Mouse (Mus musculus) left cerebral cortex, adult 2 months (tissue): ENCODE data around the gene Retsat. TPM values are rescaled to one million over a fixed set of nuclear protein-coding genes. Genes with fewer than 3 reads are reported as not detected.

Experiments
- DNase-seq, 2 experiments: peaks; one replicate each; pipeline ENCODE4 v3.0.0; 2021 to 2022; ENCODE audit warnings: low spot score in 2 of 2, mixed read lengths in 1 of 2; ENCODE audit errors: extremely low spot score in 1 of 2
- H3K27ac ChIP-seq: fragments of 200-600 bp; 2 replicates; pipeline ENCODE4 v1.8.1; 2022
- H3K4me3 ChIP-seq: fragments of 200-600 bp; 2 replicates; pipeline ENCODE4 v1.8.1; 2022
- CTCF ChIP-seq: fragments of 200-600 bp; IDR thresholded peaks from 2 replicates; pipeline ENCODE4 v1.8.1; 2022; ENCODE audit warnings: antibody characterized with exemption, mild to moderate bottlenecking, moderate library complexity
- intact Hi-C: fragments of 180-260 bp; cut with DNase I; formaldehyde crosslinking; loops from one replicate; pipeline ENCODE4 v1.15.1; 2025
- total RNA-seq, 2 experiments: library from RNA; stranded (reverse); gene quantifications; 2 replicates each; pipeline ENCODE4 v1.2.3; 2021

Gene Retsat
- total RNA-seq, 2 experiments from 2014 or later = 46.3 to 50.3 TPM

DNA sequence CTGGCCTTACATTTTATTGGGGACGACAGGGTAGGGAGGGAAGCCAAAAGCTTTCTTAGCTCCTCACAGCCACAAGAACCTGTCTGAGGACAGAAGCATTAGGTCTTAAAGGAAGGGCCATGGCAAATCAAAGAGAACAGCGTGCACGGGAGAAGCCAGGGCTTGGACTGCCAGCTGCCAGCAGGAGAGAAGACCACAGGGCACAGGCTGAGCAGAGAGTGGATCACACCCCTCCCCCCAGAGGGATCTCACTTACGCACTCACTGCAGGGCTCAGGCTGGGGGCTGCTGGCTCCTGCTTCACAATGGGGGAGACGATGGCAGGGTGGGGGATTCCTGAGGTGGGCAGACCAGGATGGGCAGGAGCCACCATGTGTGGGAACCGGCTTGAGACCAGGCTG lies 33.4 kb downstream of the Retsat start:
- TF ChIP-seq CTCF = no peak
- Histone ChIP-seq H3K4me3 (no peak overlapping the region), H3K27ac (no peak overlapping the region)
- intact Hi-C loops = loop anchor here (10.0 kb wide), 1 partner anchor 283 kb away; no protein-coding TSS in a partner anchor
- DNase-seq = no peak

DNA sequence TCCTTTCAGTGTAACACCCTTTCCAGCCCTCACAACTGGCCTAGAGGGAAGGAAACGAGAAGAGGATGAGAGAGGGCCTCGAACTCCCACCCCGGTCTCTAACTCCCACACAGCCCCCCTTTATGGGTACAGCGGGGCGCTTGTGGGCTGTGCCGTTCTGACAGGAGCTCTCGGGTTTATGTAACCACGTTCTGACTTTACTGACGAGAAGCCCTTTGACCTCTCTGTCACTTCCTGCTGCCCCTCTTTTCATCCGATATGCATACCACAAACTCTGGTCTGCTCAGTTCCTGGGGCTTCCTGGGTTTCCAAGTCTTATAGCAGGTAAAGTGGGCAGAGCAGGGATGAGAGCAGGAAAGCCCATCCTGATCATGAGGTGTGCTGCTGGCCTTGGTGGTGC lies 36.0 kb downstream of the Retsat start:
- DNase-seq = no peak
- TF ChIP-seq CTCF = no peak
- no peak overlapping the region for H3K27ac ChIP-seq
- intact Hi-C loops = loop anchor here (10.0 kb wide), 1 partner anchor 280 kb away; no protein-coding TSS in a partner anchor
- no peak overlapping the region for H3K4me3 ChIP-seq

DNA sequence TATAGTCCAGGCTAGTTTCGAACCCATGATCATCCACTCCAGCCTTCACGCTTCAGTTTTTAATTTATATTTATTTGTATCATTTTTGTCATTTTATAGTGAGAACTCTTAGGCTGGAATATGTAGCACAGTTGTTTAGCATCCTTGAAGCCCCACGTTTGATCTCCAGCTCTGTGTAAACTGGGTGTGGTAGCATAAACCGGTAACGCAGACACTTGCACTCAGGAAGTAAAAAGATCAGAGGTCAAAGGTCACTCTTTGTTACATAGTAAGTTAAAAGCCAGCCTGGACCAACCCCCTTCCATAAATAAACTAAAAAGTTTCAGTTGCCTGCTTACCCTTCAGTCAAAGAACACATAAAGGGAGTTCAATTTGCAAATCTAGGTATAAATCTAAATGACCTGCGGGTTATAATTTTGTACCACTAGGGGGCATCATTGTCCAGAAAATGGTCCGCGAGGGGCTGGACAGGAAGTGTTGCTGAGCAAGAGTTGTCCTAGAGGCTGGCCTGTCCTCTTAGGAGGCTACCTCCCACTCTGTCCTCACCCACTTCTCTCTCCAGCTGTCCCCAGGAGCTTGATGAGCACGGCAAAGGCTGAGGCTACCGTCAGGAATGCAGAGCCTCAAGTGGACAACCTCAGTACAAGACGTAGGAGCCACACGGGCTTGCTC lies 37.6 kb downstream of the Retsat start:
- TF ChIP-seq CTCF = peak; percentile 83

DNA sequence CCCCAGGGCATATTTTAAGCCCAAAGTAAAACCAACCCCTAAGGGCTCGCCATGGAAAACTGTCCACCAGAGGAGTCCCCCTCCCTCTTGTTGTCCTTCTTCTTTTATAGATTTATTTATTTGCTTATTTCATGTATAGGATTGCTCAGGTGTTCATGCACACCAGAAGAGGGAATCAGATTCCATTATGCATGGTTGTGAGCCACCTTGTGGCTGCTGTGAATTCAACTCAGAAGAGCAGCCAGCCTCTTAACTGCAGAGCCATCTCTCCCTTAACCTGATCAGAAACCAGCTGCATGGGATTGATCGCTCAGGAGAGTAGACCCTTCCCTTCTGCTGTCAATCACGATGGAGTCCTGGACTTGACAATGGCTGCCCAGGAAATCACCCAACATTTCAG lies 38.7 kb downstream of the Retsat start:
- TF ChIP-seq CTCF = peak; percentile 42
- Histone ChIP-seq H3K4me3 (no peak overlapping the region), H3K27ac (no peak overlapping the region)
- no peak for DNase-seq
- intact Hi-C loops = loop anchor here (2.0 to 10.0 kb wide), 3 partner anchors 152 to 278 kb away; partner anchors contain the start of gene Tcf7l1

More for the DNA sequence above, 37.6 kb downstream of the Retsat start:
- intact Hi-C loops = loop anchor here (2.0 to 10.0 kb wide), 3 partner anchors 153 to 279 kb away; partner anchors contain the start of gene Tcf7l1
- Histone ChIP-seq H3K4me3 (no peak overlapping the region), H3K27ac (no peak overlapping the region)
- DNase-seq = peak; percentile 47 to 52

DNA sequence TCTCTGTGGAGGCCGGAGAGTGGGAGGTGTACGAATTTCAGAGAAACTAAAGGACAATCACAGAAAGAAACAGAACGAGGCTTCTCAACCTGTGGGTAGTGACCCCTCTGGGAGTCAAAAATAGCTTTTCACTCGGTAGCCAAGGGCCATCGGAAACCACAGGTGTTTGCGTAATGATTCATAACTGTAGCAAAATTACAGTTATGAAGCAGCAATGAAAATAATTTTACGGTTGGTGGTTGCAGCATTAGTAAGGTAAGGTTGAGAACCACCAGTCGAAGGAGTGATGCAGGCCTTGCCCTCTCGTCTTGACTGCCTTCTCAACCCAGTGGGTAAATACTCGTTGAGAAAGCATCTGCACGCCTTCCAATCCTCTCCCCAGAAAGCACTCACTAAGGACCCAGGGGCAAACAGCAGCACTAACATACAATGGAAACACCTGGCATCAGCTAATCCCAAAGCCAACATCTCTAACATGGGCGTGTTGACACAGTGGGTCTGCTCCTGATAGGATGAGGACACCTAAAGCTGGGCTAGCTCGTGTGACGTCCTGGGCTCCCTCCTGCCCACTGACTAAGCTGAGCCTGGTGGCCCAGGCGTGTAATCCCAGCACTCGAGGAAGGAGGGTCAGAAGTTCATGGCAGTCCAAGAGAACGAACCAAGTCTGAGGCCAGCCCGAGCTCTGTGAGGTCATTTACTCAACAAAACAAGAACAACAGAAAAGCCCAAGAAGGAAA lies 43.1 kb downstream of the Retsat start:
- TF ChIP-seq CTCF = no peak
- intact Hi-C loops = no loop called here
- H3K4me3 ChIP-seq = no peak overlapping the region
- no peak for DNase-seq
- H3K27ac ChIP-seq = no peak overlapping the region

DNA sequence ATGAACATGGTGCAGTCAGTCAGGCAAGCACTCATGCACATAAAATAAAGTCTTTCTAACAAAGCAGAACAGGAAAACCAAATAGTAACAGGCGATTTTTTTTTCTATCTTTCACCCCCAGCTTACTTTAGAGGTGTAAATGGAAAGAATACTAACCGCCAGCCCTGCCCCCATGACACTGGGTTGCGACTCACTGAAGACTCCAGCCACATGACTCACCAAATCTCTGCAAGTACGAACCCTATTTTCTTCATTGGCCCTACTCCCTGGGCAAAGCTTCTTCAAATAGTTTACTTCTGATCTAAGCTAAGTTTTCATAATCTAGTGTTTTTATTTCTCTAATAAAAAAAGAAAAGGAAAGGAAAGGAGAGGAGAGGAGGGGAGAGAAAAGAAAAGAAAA lies 46.3 kb downstream of the Retsat start:
- intact Hi-C loops = no loop called here
- DNase-seq = no peak
- Histone ChIP-seq H3K4me3 (no peak overlapping the region), H3K27ac (no peak overlapping the region)
- TF ChIP-seq CTCF = no peak

DNA sequence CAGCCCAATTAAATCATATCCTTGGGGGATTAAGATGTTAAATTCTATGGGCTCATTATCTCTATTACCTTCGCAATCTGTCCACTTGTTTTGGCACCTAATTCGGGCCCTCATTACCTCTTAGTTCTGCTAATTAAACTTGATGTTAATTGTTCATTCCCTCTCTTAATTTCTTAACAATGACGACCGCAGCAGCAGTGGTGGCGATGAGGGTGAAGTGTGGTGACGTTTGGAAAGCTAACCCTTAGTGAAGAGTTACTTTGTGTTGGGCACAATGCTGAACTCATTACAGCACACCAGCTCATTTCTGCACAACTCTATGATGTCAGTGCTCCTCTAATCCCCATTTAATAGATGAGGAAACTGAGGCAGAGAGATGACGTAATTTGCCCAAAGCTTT lies 47.1 kb downstream of the Retsat start:
- DNase-seq = no peak
- intact Hi-C loops = loop anchor here (5.0 kb wide), 1 partner anchor 582 kb away; no protein-coding TSS in a partner anchor
- no peak overlapping the region for H3K27ac ChIP-seq

DNA sequence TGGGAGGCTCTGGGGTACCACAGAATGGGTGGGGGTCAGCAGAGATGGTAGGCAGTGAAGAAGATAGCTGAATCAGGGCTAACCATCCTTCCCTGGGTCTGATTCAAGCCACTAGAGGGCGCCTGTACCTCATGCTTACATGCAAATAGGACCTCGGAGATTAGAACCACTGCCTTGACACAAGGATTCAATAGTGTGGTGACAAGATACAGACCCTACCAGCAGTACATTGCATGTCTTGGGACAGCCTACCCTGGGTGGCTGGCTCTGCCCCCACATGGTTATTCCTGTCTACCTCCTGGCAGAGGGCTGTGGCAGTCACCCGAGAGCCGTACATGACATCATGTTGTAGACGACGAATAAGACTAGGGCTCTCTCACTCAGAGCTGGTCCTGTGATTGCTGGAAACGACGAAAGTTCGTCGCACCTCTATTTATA lies 49.1 kb downstream of the Retsat start:
- no peak overlapping the region for H3K27ac ChIP-seq
- intact Hi-C loops = loop anchor here (1.0 to 5.0 kb wide), 3 partner anchors 20 to 580 kb away; partner anchors contain the start of gene Tcf7l1
- H3K4me3 ChIP-seq = no peak overlapping the region
- peak; percentile 90 for TF ChIP-seq CTCF
- peak; percentile 67 to 77 for DNase-seq

More for the DNA sequence above, 47.1 kb downstream of the Retsat start:
- TF ChIP-seq CTCF = no peak
- H3K4me3 ChIP-seq = no peak overlapping the region

DNA sequence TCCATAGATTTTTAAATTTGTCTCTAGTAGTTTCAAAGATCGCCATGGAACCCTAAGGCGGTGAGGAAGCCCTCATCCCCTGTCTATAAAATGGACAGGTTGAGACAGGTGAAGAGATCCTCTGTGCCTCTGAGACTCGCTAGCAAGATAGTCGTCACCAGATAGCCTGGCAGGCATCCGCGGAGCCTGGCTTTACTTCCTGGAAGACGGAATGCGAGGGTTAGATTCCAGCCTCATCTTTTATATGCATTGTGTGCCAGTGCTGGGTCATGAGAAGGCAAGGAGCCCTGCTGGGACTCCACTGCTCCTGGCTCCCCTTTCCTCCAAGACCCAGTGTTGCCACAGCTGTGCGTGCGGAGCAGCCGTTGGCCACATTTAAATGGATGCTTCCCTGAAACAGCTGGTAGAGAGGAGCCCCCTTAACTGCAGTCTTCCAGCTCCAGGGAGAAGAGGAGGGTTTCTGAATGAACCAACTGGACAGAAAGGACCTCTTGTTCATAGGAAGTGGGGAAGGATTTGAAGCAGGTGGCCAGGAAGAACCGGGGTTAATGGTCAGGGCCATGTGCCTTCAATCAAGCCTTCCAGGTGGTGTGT lies 49.8 kb downstream of the Retsat start:
- no peak for TF ChIP-seq CTCF
- Histone ChIP-seq H3K4me3 (no peak overlapping the region), H3K27ac (no peak overlapping the region)
- intact Hi-C loops = loop anchor here (5.0 kb wide), 1 partner anchor 579 kb away; no protein-coding TSS in a partner anchor
- DNase-seq = no peak

DNA sequence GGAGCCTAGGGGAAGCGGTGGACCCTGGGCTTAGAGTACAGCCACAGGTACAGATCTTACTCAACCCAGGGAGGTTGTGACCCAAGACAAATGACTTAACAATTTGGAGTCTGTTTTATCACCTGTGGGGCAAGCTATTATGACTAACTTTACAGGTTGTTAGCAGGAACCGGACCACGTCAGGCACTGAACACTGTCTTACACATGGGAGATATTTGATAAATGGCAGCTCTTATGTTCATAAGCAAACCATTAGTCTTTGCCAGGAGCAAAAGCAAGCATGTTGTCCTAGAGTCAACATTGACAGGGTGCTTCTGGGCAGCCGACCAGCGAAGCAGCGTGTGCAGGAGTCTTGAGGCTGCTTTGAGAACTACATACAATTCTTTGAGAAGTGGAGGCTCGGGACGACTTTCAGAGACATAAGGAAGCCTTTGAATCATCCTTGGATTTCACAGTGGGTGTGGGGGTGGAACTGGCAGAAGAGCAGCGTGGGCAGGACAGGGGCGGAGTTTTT lies 52.1 kb downstream of the Retsat start:
- Histone ChIP-seq H3K4me3 (no peak overlapping the region), H3K27ac (no peak overlapping the region)
- TF ChIP-seq CTCF = peak; percentile 16; the same call in 1 of the 2 replicates
- DNase-seq = peak; percentile 47 to 75
- intact Hi-C loops = loop anchor here (1.0 kb wide), 1 partner anchor 298 kb away; no protein-coding TSS in a partner anchor

DNA sequence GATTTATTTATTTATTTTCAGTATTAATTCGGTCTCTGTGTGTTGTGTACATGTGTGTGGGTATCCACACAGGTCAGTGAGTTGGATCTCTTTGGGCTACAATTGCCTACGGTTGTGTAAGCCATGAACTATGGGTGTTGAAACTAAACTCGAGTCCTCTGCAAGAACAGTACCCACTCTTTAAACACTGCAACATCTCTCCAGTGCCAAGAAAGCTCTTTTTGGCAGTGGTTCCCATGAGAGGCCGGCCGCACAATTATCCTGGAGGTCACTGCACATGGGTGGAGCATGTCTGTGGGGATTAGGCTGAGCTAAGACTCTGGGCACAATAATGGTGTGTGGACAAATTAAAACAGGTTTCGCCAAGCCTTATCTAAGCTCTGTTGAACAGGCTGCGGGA lies 55.1 kb downstream of the Retsat start:
- no peak for TF ChIP-seq CTCF
- no peak for DNase-seq
- no peak overlapping the region for H3K4me3 ChIP-seq
- intact Hi-C loops = no loop called here
- H3K27ac ChIP-seq = no peak overlapping the region

DNA sequence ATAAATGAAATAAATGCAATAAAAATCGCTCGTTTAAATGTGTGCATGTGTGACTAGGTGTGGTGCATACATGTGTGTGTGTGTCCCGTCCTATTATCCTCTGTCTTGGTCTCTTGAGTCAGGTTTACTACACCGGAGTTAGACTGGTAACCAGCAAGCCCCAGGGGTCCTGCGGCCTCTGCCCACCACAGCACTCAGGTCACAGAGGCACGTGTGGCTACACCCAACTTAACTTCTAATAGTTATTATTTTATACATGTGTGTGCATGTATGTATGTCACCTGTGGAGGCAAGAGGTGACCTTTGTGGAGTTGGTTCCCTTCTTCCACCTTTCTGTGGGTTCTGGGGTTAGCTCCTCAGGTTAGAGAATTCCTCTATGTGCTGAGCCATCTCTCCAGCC lies 56.1 kb downstream of the Retsat start:
- no peak overlapping the region for H3K4me3 ChIP-seq
- intact Hi-C loops = no loop called here
- DNase-seq = no peak
- H3K27ac ChIP-seq = no peak overlapping the region
- no peak for TF ChIP-seq CTCF
